Mouse (Mus musculus): Measurements from ENCODE around the gene Nprl3. TPM values are rescaled to one million over a fixed set of nuclear protein-coding genes. Genes with fewer than 3 reads are reported as not detected.
"Not testable (repeated sequence)": the region's sequence is repeated elsewhere in the genome, so short reads cannot be mapped to it uniquely, and the experiment has no call there.

Gene Nprl3
- polyA plus RNA-seq, 1 experiment: 70.4 TPM

DNA sequence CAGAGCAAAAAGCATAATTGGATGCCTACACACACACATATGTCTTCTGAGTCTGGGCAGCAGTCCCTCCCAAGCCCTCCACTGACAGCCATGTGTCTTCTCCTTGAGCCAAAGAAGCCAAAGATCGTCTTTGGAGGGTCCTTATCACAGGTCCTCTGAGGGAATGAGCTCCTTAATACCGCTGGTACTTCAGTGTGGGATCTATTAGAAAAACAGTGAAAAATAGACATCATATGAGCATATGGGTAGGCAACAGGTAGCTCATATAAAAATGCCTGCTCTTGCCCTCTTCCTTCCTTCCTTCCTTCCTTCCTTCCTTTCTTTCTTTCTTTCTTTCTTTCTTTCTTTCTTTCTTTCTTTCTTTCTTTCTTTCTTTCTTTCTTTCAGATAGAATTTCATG is 17.1 kb upstream of the Nprl3 start:
- DNase-seq (ENCODE audit: low spot score): not testable (repeated sequence)

DNA sequence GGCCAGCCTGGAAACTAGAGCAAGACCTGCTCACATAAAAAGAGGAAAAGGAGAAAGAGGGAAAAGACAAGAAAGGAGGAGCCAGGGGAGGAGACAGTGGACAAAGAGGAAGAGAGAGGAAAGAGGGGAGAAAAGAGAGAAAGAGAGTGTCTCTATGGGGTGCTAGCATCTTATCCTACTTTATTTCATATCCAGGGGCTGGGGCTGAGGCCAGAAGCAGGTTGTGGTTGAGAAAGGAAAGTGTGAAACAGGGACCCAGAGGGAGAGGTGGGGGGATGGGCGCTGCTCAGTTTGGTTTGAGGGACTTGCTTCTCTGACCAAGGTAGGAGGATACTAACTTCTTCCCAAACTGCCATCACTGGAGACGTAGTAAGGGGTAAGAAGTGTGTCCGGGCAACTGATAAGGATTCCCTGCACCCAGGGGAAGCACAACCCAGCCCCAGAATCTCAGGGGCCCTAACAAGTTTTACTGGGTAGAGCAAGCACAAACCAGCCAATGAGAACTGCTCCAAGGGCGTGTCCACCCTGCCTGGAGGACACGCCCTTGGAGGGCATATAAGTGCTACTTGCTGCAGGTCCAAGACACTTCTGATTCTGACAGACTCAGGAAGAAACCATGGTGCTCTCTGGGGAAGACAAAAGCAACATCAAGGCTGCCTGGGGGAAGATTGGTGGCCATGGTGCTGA is 15.7 kb upstream of the Nprl3 start, which contains the start of gene Hba-a1:
Gene Hba-a1 (plus strand): TSS at position 421 of the 687 bp plus-strand sequence.
- DNase-seq (ENCODE audit: low spot score): not testable (repeated sequence)

DNA sequence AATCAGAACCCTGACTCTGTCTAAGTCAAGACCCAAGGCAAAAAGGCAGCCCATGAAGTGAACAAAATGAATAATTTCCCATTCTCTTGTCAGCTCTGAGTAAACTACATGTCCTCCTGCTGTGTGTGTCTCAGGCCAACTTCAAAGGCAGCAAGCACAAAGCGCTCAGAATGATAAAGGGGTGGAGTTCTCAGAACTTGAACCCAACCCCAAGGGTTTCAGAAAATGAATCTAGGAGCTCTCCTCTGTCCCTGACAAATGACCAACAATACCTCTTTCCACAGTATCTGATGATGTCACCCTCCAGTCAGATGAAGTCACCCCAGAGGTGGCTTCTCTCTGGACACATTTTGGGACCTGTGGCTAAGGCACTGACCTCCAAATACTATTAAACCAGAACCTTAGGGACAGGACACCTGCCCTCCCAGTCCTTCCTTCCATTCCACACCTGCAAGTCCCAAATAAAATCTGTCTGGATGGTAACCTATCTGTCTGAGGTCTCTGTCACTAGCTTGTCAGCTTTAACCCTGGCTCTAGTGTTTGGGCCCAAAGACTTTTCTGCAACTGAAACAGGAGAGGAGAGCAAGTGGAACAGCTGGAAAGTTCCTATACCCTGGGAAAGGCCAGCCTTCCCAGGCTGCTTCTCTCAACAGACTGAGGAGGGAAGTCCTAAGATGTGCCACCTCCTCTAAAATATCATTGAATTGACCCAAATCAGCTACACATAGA is 14.1 kb upstream of the Nprl3 start:
- DNase-seq (ENCODE audit: low spot score): no peak

DNA sequence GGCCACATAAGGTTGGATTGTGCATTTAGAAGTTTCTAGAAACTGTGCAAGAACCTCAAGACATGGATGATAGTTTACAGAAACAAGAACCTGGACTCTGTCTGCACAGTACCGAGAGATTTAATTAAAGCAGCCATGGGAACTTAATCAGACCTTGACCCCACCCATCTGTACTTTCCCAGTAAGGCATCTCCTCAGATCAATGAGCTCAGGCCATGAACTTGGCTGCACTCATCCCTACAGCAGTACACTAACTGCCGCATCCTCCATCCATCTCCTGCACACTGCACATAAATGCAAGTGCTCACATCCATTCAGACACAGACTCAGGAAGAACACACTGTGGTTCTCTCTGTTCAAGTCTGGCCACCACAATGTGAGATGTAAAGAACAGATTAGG is 13.1 kb upstream of the Nprl3 start:
- no peak for DNase-seq (ENCODE audit: low spot score)

DNA sequence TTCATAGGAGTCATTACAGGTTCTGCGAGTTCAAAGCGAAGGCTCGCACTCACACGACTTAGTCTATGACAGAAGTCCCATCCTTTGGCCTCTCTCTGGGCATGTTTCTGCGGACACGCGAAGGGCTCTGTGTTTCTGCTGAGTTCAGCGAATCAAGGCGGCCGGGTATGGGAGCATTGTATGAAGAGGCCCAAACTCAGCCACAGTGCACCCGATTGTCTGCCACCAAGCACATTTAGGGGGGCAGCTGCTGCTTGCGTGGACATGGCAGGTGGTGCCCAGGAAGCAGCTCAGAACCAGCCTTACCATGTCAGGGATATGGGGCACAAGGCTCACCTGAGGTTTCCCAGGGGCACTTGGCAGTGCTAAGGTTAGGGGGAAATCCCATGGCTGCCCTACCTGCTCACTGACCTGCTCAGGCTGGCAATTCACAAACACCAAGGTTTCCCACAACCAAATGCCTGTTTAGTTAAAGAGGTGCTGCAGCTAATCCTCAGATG is 11.0 kb upstream of the Nprl3 start:
- no peak for DNase-seq (ENCODE audit: low spot score)

DNA sequence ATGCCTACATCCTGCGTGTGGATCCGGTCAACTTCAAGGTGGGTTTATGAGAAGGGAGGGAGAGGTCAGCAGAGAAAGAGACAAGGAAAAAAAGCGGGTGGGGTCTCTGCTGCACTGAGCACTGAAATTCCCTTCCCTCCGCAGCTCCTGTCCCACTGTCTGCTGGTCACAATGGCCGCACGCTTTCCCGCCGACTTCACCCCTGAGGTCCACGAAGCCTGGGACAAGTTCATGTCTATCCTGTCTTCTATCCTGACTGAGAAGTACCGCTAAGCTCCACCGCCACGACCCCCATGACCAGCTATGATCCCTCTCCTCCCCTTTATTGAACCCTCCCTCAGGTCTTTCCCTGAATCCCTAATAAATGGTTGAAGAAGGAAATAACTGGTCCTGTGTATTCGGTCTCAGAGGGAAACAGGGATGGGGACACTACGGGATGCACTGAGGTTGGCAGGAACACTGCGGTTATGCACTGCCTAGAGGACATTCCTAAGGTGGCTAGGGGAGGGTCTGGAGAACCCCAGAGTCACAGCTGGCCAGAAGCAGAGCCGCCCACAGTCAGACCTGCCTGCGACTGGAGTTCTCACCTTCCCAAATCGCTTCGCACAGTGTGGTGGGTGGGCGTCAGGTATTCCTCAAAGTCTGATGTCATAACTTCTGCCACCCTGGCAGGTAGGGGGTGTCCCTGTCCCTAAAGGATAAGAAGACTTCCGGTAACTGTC is 10.4 kb upstream of the Nprl3 start:
- DNase-seq (ENCODE audit: low spot score): no peak

DNA sequence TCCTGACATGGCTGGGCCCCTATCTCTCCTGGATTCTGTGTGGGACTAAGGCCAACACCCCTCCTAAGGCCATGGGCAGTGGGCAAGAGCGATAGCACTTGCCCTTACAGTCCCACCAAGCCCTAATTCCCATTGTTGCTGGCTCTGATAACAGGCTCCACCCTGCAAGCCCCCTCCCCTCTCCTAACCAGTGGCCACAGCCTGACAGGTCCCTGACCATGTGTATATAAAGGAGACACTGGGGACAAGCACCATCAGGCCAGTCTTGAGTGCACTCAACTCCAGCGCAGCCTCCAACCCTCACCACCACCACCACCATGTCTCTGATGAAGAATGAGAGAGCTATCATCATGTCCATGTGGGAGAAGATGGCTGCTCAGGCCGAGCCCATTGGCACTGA is 8.8 kb upstream of the Nprl3 start, which contains the start of gene Hba-x:
Gene Hba-x (plus strand): TSS at position 54 of the 400 bp plus-strand sequence.
- DNase-seq (ENCODE audit: low spot score): no peak

DNA sequence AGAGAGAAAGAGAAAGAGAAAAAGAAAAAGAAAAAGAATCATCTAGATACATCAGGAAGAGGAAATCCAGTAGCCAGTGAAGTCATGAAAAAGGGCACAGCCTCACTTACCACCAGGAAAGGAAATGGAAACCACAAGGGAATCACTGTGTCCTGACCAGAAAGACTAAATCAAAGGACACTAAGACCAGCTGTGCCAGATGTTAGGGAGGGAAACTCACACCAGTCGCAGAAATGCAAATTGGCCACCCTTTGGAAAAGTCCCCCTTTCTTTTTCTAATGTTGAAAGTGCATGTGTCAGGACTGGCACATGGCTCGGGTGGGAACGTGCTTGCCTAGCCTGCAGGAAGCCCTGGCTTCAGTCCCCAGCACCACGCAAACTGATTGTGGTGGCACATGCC is 3.7 kb upstream of the Nprl3 start:
- DNase-seq (ENCODE audit: low spot score): no peak

DNA sequence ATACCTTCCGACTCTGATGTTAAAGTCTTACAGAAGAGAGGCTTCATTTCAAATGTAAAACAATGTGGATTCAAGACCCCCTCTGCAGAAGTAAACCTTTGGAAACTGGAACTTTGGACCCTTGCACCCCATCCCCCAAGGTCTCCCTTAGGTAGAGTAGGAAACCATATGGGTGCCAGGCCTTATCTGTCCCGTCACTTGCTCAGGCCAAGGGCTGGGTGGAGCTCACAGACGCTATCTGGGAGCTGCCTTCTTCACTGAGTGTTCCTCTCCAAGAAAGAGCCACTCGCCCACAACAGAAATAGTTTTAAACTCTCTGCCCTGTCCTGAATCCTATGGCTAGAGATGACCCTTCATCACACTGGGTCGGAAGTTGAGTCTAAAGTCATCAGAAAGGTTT is 1.4 kb upstream of the Nprl3 start:
- DNase-seq (ENCODE audit: low spot score): no peak

DNA sequence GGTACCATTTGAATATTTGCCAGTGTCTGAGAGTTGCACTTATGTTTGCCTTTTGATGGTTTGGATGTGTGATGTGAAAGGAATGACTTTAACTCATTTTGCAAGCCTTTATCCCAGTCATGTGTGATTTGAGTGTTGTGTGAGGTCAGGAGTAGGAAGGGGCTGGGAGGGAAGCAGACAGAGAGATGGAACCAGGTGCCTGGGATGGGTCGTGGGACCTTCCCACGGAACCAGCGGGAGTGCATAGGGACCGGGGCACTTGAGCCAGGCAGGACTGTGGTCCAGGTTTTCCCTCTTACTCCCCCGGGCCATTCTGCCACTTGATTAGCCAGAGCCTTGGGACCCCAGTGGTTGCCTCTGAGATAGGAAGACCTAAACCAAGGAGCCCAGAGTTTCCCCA is 457 bp upstream of the Nprl3 start:
- no peak for DNase-seq (ENCODE audit: low spot score)

DNA sequence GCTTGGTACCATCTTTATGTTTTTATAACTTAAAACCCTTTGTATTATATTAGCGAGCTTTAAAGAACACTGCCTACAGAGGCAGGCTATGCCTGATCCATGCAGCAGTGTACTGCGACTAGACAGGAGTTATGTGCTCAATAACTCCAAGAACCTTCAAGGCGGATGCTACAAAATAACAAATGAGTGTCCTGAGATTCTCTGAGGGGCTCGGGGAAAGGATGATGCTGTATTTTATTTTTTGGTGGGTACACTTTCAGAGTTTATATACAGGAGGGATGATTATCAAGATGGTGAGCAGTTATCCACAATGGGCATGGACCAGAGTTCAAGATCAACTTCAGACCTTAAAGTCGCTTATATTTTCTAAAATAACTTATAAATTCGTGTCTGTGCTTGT is 731 bp downstream of the Nprl3 start:
- no peak for DNase-seq (ENCODE audit: low spot score)

DNA sequence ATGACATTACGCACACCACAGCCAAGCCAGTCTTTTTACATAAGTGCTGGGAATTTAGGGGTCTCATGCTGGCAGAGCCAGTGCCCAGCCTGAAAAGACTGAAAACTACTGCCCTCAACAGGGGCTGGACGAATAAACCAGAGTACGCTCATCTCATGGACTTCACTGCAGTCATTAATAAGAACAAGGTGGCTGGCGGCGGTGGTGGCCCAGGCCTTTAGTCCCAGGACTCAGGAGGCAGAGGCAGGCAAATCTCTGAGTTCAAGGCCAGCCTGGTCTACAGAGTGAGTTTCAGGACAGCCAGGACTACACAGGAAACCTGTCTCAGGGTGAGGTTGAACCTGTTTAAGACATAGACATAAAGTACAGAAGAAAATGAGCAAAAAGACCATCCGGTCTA is 1.3 kb downstream of the Nprl3 start:
- DNase-seq (ENCODE audit: low spot score): no peak

DNA sequence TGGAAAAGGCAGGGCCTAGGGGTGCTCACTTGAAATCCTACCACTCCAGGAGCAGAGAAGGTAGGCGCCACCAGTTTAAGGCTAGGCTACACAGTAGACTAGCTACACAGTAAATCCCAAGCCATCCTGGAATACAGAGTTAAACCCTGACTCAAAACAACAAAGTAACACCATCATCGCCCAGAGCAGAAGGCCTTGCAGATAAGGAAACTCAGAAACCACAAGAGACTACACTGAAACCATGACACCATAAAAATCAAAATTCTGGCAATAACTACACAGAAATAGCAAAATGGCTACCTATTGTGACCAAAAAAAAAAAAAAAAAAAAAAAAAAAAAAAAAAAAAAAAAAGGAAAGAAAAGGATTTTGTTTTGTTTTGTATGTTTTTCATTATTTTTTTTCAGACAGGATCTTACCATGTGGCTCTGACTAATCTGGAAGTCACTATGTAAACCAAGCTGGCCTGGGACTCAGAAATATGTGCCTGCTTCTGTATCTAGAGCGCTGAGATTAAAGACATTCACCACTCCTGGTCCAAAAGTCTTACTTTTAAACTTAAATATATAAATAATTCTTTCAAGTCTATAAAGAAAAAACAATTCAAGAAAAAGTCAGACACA is 2.3 kb downstream of the Nprl3 start:
- DNase-seq (ENCODE audit: low spot score): no peak

DNA sequence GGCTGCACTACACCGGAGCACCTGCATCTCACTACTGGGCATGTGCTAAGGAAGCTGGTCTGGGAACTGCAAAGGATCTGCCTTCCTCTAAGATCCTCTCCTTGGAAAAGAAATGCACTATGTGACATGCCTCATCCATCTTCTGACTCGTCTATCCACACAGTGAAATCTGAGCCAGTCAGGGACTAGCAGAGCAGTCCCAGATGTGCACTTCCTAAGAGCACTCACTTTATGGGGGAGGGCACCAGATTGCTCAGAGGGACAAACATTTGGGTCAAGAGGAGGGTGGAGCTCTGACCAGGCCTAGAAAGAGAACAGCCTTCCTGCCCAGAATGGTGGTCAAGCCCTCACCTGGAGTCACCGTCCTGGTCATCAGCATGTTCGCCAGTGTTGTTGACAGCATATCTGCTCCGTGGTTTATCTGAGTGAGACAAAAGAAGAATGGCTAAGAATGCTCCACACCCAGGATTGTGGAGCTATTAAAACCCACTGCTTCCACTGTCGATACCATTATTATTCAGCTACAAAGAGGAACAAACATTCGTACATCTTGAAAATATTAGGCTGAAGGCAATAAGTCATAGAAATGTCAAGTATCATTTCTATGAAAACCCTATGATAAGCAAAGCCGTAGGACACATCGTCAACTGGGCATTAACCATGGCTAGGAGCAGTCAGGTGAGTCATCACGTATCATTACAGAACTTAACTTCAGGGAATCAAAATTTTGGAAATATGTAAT is 4.7 kb downstream of the Nprl3 start:
- DNase-seq (ENCODE audit: low spot score): no peak

DNA sequence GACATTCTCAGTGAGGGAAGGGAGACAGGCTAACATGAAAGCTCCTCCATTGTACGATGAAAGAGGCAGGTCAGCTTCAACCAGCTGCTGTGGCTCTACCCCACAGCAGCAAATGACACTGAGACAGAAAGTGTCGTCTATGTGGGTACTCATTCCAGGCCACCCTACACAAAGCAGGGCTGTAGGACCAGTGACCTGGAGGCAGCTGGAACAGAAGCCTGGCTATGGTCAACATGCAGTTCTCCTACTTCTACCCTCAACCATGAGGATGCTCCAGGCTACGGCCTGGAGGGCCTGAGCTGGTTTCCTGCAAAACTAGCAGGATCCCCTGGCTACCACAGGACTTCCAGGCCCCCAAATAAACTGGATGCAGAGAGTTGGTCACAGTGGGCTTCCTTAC is 10.9 kb downstream of the Nprl3 start:
- no peak for DNase-seq (ENCODE audit: low spot score)

DNA sequence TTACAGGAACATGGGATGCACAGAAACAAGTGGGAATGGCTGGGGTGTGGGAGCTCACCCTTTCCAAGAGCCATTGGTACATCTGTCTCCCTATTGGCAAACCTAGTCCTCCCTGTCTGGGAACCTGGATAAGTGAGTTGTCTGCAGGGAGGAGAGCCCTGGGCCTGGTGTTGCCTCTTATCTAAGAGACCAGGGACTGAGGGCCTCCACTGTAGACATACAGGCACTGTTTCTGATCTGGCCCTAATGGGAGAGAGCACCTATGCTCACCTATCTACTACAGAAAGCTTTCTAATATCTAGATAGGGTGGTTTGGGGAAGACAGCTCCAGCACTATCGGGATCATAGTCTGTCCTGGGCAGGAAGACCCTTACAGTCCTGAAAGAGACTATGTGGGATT is 11.4 kb downstream of the Nprl3 start:
- DNase-seq (ENCODE audit: low spot score): no peak

DNA sequence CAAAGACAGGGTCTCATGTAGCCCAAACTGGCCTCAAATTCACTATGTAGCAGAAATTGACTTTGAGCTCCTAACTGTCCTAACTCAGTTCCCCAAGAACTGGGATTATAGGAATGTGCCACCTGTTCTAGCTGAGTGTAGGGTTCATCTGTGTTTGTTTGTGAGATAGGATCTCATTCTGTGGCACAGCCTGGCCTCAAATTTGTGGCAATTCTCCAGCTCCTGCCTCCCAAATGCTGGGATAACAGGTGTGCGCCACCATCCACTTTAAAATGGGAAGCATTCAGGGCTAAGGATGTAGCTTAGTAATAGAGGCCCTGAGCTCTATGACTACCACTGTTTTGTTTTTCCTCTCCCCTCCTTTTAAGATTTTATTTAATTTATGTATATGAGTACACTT is 14.4 kb downstream of the Nprl3 start:
- DNase-seq (ENCODE audit: low spot score): no peak

DNA sequence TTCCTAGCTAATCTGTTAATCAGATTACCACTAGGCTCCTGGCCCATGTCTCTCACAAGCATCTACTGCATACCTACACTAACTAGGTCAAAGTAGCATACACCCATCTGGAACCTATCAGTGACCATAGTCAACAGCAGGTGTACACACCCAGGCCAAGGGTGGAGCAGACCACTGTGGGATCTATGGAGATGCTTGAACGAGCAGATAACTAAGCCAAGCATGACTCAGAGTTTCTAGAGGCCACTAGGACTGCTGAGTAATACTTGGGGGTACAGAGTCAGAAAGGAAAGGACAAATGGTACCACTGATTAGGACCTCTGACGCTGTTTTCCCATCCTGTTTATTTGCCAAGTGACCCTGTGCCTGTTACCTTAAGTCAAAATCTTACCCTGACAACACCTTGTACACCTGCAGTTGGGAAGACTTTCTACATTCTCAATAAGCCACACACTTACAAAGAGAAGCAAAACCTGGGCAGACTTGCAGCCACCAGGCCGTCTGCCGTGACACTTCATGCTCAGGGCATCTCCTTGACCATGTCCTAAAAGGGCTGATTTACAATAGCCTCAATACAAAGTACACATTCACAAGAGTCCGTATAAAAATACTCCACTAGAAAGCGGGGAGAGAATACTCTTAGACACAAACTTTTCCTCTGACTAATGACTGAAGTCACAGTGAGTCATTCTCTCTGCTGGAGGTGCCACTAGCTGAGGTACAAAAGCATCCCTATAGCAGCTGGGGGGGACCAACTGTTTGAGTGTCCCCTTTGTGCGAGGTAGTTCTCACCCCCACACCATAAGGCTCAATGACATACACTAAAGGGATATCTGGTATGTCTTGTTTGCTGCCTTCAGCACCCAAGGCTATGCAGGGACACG is 16.4 kb downstream of the Nprl3 start:
- DNase-seq (ENCODE audit: low spot score): no peak

DNA sequence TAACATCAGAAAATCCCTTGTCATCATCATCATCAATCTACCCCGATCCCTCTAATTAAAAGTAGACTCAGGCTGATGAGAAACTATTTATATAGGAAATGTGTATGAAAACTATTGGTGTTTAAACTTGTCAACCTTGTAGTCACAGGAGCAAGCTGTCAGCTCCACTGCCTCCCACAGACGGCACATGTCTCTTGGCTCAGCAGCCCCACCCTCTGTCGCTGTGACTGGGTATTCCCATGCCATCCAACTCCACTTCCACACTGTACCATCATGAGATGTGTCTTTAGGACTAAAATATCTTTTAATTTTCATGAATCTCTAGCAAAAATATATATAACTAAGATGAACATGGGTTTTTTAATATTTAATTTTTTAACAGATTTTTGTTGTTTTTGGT is 19.2 kb downstream of the Nprl3 start:
- DNase-seq (ENCODE audit: low spot score): no peak

DNA sequence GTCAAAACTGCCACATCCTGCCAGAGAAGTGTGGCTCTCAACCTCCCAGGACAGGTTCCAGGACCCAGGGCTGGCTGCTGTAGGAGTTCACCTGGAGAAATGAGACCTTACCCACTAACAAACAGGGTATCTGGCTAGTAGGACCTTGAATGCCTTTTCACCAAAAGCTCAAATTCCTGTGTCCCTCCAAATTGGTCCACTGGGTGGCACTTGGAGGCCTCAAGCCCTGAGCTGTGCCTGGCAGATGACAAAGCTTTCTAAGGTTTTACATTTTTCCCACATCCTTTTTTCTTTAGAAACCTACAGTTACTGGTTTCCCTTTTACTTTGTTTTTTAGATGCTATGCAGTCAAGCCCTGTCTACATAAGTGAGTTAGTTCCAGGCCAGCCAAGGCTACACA is 20.4 kb downstream of the Nprl3 start:
- no peak for DNase-seq (ENCODE audit: low spot score)

Data from urinary bladder, adult 2 months (tissue).